Mouse (Mus musculus) lung, postnatal 0 days (tissue): ENCODE measurements around the gene Bmp8a. TPM values are rescaled to one million over a fixed set of nuclear protein-coding genes. Genes with fewer than 3 reads are reported as not detected.
"Not testable (repeated sequence)": the region's sequence is repeated elsewhere in the genome, so short reads cannot be mapped to it uniquely, and the experiment has no call there.

Experiments used
- ATAC-seq: fragments of 200-750 bp; cut with Nextera tagmentation; 2 replicates; pipeline ENCODE4 v1.8.0; 2017; ENCODE audit warnings: moderate library complexity
- DNase-seq: peaks from one replicate; pipeline ENCODE4 v3.0.0-alpha.2; 2016; ENCODE audit warnings: low spot score
- H3K27ac ChIP-seq: fragments of 300-500 bp; sonication (generic); 2 replicates; pipeline ENCODE4 v1.5.1; 2014; ENCODE audit warnings: antibody characterized with exemption, mild to moderate bottlenecking, low read length, mixed read lengths
- H3K27me3 ChIP-seq: fragments of 300-500 bp; sonication (generic); replicated peaks from 2 replicates; pipeline ENCODE4 v1.6.1; 2014; ENCODE audit warnings: low read length, mixed read lengths; ENCODE audit not compliant: insufficient read depth
- H3K36me3 ChIP-seq: fragments of 300-500 bp; sonication (generic); 2 replicates; pipeline ENCODE4 v1.6.1; 2014; ENCODE audit warnings: low read length, mixed read lengths; ENCODE audit not compliant: insufficient read depth
- H3K4me1 ChIP-seq: fragments of 300-500 bp; sonication (generic); 2 replicates; pipeline ENCODE4 v1.6.1; 2014; ENCODE audit warnings: antibody characterized with exemption, low read depth, low read length, mixed read lengths; ENCODE audit not compliant: insufficient read depth
- H3K4me2 ChIP-seq: fragments of 300-500 bp; sonication (generic); replicated peaks from 2 replicates; pipeline ENCODE4 v1.6.1; 2014; ENCODE audit warnings: low read depth, mild to moderate bottlenecking, low read length, moderate library complexity, mixed read lengths
- H3K4me3 ChIP-seq: fragments of 300-500 bp; sonication (generic); 2 replicates; pipeline ENCODE4 v1.5.1; 2014; ENCODE audit warnings: low read depth, low read length
- H3K9ac ChIP-seq: fragments of 300-500 bp; sonication (generic); replicated peaks from 2 replicates; pipeline ENCODE4 v1.6.1; 2014; ENCODE audit warnings: low read depth, mild to moderate bottlenecking
- H3K9me3 ChIP-seq: fragments of 300-500 bp; sonication (generic); 2 replicates; pipeline ENCODE4 v1.6.1; 2016; ENCODE audit warnings: low read length, mixed read lengths
- CTCF ChIP-seq: IDR thresholded peaks from 2 replicates; pipeline ENCODE4 v1.5.1; 2016; ENCODE audit warnings: antibody characterized with exemption, mild to moderate bottlenecking
- EP300 ChIP-seq: IDR thresholded peaks from 2 replicates; pipeline ENCODE4 v1.6.1; 2016; ENCODE audit warnings: antibody characterized with exemption, mild to moderate bottlenecking, control low read depth
- WGBS: fragments of 180-500 bp; shearing (Covaris S2); extraction: QIAGEN DNeasy Blood & Tissue Kit; methylation state at CpG from one replicate; pipeline ENCODE4 v1.1.7; 2014; 5-methylcytosine and 5-hydroxymethylcytosine counted together
- polyA plus RNA-seq: library from polyadenylated mRNA; unstranded; fragments of >200 nt; fragmentation: Nextera tagmentation; extraction: Ambion mirVana; gene quantifications from 2 replicates; pipeline ENCODE4 v1.2.1, GENCODE M21; 2015

Bmp8a gene
- polyA plus RNA-seq, 1 experiment from 2014 or later, result 0.44 TPM

DNA sequence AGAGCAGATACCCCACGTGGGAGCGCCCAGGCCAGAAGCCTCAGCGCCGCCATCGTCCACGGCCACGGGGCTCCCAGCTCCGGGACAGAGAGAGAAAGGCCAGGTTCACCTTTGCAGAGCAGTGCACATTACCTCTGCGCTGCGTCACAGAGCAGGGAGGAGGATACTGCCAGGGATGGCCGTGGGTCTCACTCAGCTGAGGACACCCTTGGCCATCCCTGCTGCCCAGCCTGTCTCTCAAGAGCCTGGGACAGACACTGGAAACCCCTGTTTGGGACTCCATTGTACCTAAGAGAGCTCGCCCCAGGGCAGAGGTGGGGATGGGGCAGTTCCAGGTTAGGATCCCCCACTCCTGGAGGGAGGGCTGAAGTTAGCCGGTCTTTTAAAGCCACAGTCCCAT lies 19.5 kb downstream of the Bmp8a start, which contains the start of gene Oxct2a:
Oxct2a (minus strand) TSS at position 101 of the 400 bp plus-strand sequence.
- Histone ChIP-seq H3K27me3 (no peaks in the 10 kb centered on the region; the same call in 1 of the 2 replicates), H3K4me1 (no peaks in the 10 kb centered on the region), H3K4me2 (0 out of 2 replicates have a peak within 1 kb of the TSS, but pooled peaks have one; percentile 14), H3K27ac (no peak within 1 kb of the TSS), H3K36me3 (no peaks in the 10 kb centered on the region), H3K9me3 (no peaks in the 10 kb centered on the region), H3K9ac (no peak within 1 kb of the TSS), H3K4me3 (no peak within 1 kb of the TSS)
- DNase-seq, result no peak
- no peak for TF ChIP-seq CTCF
- no peak for ATAC-seq
- WGBS, result 11% methylated on average over 12 of the region's 13 CpGs

DNA sequence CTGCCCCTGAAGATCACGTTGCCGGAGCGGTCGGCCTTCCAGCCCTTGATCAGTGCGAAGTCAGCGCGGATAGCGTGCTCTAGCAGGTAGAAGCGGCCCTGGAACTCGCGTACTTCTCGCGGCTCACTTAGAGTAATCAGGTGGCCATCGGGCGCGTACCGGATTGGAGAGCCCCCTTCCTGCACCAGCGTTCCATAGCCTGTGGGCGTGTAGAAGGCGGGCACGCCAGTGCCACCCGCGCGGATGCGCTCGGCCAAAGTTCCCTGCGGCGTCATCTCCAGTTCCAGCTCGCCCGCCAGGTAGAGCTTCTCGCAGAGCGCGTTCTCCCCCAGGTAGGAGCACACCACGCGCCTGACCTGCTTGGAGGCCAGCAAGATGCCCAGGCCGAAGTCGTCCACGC lies 20.1 kb downstream of the Bmp8a start:
- not testable (repeated sequence) for H3K36me3 ChIP-seq, H3K4me3 ChIP-seq, H3K9ac ChIP-seq, H3K27me3 ChIP-seq, H3K27ac ChIP-seq, DNase-seq, H3K9me3 ChIP-seq, H3K4me2 ChIP-seq, H3K4me1 ChIP-seq
- WGBS, result 25% methylated on average over 14 of the region's 38 CpGs
- ATAC-seq, result peak; percentile 37; the same call in 1 of the 2 replicates

DNA sequence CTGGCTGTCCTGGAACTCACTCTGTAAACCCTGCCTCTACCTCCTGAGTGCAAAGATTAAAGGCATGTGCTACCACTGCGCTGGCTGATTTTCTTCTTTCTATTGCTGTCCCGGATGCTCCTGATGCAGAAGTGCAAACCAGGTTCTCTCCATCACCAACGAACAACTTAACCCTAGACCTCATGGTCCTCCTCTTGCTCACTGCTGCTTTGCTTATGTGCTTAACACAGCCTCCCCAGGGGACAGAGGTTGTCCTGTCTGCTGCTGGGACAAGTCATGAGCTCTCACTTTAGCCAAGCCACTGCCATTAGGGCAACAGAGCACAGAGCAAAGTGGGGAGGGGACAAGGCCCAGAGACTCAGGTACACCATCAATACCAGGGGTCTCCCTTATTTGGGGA lies 28.6 kb downstream of the Bmp8a start:
- no peak overlapping the region for H3K27ac ChIP-seq
- no peak for DNase-seq

DNA sequence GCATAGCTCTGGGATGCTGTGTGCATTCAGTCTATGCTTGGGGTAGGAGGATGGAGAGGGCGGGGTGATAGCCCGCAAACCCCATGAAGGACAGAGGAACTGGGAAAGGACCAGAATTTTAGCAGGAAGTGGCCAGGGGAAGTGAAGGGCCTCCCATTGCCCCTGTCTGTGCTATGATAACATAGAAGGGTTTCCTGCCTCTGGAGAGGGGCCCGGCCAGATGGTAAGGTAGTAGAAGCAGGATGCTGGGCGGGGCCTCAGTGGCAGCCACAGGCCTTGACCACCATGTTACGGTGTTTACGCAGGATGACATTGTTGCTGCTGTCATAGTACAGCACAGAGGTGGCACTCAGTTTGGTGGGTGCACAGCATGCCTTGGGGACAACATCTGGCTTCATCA lies 30.0 kb downstream of the Bmp8a start:
- TF ChIP-seq EP300 (no peak), CTCF (no peak)
- H3K4me3 ChIP-seq, result no peak overlapping the region
- no peak overlapping the region for H3K4me2 ChIP-seq
- ATAC-seq, result no peak
- no peaks in the 10 kb centered on the region for H3K36me3 ChIP-seq
- DNase-seq, result no peak
- H3K9me3 ChIP-seq, result no peaks in the 10 kb centered on the region
- WGBS, result 62% methylated on average over 6 of the region's 6 CpGs
- H3K9ac ChIP-seq, result no peak overlapping the region
- H3K27me3 ChIP-seq, result no peaks in the 10 kb centered on the region
- H3K27ac ChIP-seq, result no peak overlapping the region
- H3K4me1 ChIP-seq, result no peaks in the 10 kb centered on the region

More for the DNA sequence above, 28.6 kb downstream of the Bmp8a start:
- WGBS, result 77% methylated on average over 3 of the region's 3 CpGs
- TF ChIP-seq EP300 (no peak), CTCF (no peak)
- Histone ChIP-seq H3K9me3 (no peaks in the 10 kb centered on the region), H3K4me1 (no peaks in the 10 kb centered on the region), H3K36me3 (no peaks in the 10 kb centered on the region), H3K4me2 (no peak overlapping the region), H3K9ac (no peak overlapping the region), H3K4me3 (no peak overlapping the region), H3K27me3 (no peaks in the 10 kb centered on the region)
- ATAC-seq, result no peak

DNA sequence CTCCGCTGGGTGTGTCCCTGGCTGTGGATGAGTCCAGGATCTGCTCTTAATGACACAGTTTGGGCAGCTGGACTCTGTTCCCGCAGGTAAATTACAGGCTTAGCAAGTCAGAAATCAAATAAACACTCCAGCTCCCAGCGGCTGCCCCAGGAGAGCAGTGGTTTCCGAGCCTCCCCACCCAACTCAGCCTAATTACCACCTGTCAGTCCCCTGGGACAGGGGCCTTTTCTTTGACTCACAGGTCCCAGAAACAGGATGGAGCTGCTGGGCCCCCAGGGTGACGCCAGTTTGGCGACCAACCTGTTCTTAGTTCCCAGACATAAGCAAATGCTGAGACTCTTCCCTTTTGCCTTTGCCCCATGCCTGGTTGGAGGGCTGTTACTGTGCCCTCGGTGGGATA lies 31.2 kb downstream of the Bmp8a start:
- Histone ChIP-seq H3K27ac (no peak overlapping the region), H3K4me3 (no peak overlapping the region), H3K27me3 (no peaks in the 10 kb centered on the region), H3K9ac (no peak overlapping the region), H3K4me1 (no peaks in the 10 kb centered on the region), H3K9me3 (no peaks in the 10 kb centered on the region), H3K36me3 (no peaks in the 10 kb centered on the region), H3K4me2 (no peak overlapping the region)
- no peak for DNase-seq
- TF ChIP-seq CTCF, result no peak
- no peak for TF ChIP-seq EP300
- no peak for ATAC-seq
- 64% methylated on average over 7 of the region's 7 CpGs for WGBS

DNA sequence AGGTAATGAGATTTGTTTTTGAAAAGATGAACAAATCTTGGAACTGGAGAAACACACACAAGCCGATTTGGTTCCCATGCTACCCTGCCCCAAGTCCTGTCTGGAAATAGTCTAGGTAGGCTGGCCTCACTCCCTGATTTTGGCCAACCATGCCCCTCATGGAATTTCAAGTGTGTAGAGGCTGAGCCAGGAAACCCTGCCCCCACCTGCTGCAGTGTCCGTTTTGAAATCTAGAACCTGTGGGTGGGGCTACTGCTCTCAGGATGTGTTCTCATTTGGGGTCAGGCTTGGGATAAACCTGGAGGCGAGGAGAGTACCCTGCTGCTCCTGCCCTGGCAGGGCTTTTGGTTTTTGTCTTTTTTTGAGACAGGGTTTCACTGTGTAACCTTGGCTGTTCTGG lies 34.8 kb downstream of the Bmp8a start:
- no peak overlapping the region for H3K4me2 ChIP-seq
- no peaks in the 10 kb centered on the region for H3K36me3 ChIP-seq
- no peak for TF ChIP-seq EP300
- TF ChIP-seq CTCF, result no peak
- H3K4me1 ChIP-seq, result no peaks in the 10 kb centered on the region
- no peak for ATAC-seq
- WGBS, result 37% methylated on average over 3 of the region's 3 CpGs
- H3K27ac ChIP-seq, result no peak overlapping the region
- H3K9me3 ChIP-seq, result no peaks in the 10 kb centered on the region
- no peak overlapping the region for H3K4me3 ChIP-seq
- DNase-seq, result peak; percentile 16
- no peaks in the 10 kb centered on the region for H3K27me3 ChIP-seq
- no peak overlapping the region for H3K9ac ChIP-seq

DNA sequence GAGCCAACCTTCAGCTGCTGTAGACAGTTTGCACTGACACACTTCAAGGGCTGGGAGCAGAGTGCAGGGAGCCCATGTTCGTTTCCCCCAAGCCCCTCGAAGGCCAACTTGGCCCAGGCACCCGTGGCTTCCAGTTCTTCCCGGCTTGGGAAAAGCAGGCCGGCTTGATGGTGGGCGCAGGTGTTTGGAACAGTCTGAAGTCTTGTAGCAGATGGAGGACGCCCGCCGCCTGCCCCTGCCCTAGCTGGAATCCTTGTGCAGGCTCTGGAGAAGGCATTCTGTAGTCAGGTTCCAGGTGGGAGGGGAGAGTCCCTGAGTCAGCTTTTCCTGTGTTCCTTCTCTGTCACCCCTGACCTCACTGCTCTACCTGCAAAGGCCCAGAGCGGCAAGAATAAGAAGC lies 36.1 kb downstream of the Bmp8a start:
- ATAC-seq (no peak), DNase-seq (no peak)
- WGBS, result 92% methylated on average over 10 of the region's 10 CpGs
- no peaks in the 10 kb centered on the region for H3K9me3 ChIP-seq
- TF ChIP-seq CTCF (no peak), EP300 (no peak)
- H3K27me3 ChIP-seq, result no peaks in the 10 kb centered on the region
- no peak overlapping the region for H3K4me3 ChIP-seq
- no peaks in the 10 kb centered on the region for H3K36me3 ChIP-seq
- no peak overlapping the region for H3K9ac ChIP-seq
- H3K27ac ChIP-seq, result no peak overlapping the region
- no peak overlapping the region for H3K4me2 ChIP-seq
- H3K4me1 ChIP-seq, result no peaks in the 10 kb centered on the region
